Mouse (Mus musculus): ENCODE data around the gene Crip1.

Crip1 gene

GRCm38 (mm10) chr12:113145591-113145990 is 525 bp upstream of the Crip1 start:
- no peak for DNase-seq (ENCODE audit: low read depth, low spot score)

GRCm38 (mm10) chr12:113147481-113147880 is 1.4 kb downstream of the Crip1 start:
- no peak for DNase-seq (ENCODE audit: low read depth, low spot score)

- DNase-seq (ENCODE audit: low read depth, low spot score), result no peak
These were observed 2.4 kb downstream of the Crip1 start for GRCm38 (mm10) chr12:113148381-113149035.

- no peak for DNase-seq (ENCODE audit: low read depth, low spot score)
These were observed 3.2 kb downstream of the Crip1 start for GRCm38 (mm10) chr12:113149341-113149740.

DNA sequence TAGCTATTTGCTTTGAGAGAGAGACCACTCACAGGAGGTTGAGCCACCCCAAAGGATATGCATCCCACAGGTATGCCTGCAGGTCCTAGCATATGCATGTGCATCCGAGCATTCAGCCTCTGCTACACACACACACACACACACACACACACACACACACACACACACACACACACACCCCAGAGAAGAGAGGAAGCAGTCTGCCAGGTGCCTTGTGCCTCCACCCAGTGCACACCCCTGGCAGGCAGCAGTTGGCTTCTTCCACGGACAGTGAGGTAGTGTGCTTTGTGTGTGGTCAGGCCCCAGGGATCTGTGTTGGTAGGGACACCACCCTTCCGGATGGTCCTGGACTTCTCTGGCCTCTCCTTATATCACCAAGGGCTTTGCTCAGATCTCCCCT is 3.8 kb downstream of the Crip1 start:
- no peak for DNase-seq (ENCODE audit: low read depth, low spot score)

DNA sequence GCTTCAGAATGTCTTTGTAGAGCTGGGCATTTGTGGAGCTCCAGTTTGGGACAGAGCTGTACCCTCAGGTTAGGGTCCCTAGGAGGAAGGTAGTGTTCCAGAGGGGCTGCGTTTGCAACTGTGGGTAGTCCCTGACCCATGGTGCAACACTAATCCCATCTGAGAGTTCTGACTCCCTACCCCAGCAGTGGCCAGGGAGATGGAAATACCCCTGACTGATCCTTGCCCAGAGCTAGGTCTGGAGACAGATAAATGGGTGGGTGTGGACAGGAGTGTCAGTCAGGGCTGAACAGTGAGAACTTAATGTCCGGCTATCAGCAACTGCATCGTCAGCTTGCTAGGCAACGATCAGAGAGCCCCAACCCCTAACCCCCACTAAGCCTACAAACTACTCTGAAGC is 4.5 kb downstream of the Crip1 start:
- DNase-seq (ENCODE audit: low read depth, low spot score), result no peak

DNA sequence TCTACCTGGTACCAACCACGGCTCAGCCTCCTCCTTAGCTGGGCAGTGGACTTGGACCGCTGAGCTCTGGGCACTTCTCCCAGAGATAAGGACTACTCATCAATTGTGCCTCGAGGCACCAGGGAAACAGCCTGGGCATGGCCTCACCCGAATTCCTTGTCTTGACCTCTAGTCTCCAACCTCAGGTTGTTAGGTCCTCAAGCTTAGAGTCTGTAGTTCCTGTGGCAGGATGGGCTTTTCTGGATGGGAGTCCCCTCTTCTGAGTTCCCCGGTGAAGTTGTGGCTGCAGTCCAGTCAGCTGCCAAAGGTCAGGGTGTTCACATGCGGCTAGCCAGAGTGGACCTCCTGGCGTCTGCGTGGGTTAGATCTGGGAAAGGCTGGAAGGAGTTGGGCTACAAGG is 4.9 kb downstream of the Crip1 start:
- DNase-seq (ENCODE audit: low read depth, low spot score), result no peak

- no peak for DNase-seq (ENCODE audit: low read depth, low spot score)
These were observed 5.7 kb downstream of the Crip1 start for GRCm38 (mm10) chr12:113151661-113152271.

GRCm38 (mm10) chr12:113152272-113152661 is 6.2 kb downstream of the Crip1 start:
- no peak for DNase-seq (ENCODE audit: low read depth, low spot score)

DNA sequence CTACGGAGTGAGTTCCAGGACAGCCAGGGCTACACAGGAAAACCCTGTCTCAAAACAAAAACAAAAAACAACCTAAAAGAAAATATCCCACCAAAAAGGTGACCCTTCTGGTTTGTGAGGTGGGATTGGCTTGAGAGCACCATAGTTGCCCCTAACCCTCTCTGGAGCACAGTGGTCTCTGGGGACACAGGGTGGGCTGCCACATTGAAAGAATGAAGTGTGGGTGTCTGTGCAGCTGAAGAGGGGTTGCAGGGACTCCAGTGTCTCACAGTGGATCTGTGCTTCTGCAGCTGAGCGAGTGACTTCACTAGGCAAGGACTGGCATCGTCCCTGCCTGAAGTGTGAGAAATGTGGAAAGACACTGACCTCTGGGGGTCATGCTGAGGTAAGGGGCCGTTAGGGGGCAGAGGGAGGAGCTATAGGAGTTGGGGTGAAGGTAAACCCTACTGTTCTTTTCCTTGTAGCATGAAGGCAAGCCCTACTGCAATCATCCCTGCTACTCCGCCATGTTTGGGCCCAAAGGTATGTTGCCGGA is 6.9 kb downstream of the Crip1 start:
- DNase-seq (ENCODE audit: low read depth, low spot score), result no peak

DNA sequence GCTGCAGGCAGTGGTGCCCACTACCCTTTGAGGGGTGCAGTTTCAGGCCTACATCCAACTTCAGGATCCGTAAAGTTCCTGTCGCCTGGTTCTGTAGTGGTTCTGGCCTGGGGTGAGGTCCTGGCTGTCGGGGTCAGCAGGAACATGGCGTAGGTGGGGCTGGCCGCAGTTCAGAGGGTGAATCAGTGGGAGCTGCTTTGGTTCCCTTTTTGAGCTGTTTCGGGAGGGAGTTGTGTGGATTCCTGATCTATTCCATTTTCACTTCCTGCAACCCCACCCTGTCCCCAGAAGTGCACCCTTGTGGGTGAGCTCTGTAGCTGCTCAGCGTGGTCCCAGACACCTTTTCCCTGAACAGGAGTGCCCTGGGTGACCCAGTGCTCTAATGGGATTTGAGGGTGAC is 7.9 kb downstream of the Crip1 start:
- DNase-seq (ENCODE audit: low read depth, low spot score), result no peak

DNA sequence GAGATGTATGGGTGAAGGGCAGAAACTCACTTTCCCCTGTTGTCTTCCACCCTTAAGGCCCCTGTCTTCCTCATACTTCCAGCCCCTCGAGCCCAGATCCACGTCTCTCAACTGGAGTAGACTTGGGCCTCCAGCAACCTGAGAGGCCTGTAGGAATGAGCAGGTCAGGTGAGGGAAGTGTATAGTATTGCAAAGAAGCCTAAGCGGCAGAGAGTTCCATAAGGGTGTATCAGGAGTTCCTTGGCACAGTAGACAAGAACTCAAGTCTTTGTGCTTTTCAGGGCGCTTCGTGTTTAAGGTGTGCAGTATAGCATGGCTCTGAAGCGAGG is 8.6 kb downstream of the Crip1 start:
- no peak for DNase-seq (ENCODE audit: low read depth, low spot score)

DNA sequence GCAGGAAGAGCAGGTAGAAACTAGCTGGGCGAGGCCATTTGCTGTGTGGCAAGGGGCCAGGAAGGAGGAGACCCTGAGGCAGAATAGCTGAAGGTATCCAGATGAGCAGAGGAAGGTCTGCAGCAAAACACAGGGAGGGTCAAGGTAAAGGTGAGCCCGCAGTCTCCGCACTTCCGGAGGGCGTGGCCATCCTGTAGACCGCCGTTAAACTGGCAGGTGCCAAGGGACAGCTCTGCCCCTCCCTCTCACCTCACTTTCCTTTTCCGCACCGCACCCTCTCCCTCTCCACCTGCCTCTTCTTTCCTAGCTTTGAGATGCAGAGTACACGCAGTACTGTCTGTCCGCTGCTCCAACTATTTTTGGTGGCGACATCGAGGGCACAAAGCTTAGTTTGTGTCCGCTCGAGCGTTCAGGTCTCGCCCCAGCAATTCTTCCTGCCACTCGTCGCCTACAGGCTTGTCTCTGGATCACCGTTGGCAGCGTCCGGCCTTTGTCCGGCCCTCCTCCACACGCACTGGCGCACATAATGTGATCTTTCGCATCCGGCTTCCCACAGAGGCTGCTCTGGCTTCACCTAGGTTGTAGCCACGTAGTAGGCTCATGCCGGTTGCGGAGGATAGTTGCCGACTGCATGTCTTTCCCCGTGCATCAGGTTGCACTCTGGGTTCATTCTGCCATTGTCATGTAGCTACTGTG is 9.1 kb downstream of the Crip1 start:
- DNase-seq (ENCODE audit: low read depth, low spot score), result no peak

- DNase-seq (ENCODE audit: low read depth, low spot score), result peak; percentile 98
These were observed 9.9 kb downstream of the Crip1 start, which contains the start of gene Tedc1 for GRCm38 (mm10) chr12:113155887-113156539. TSS of gene Tedc1 (plus strand) at chr12:113156421.

DNA sequence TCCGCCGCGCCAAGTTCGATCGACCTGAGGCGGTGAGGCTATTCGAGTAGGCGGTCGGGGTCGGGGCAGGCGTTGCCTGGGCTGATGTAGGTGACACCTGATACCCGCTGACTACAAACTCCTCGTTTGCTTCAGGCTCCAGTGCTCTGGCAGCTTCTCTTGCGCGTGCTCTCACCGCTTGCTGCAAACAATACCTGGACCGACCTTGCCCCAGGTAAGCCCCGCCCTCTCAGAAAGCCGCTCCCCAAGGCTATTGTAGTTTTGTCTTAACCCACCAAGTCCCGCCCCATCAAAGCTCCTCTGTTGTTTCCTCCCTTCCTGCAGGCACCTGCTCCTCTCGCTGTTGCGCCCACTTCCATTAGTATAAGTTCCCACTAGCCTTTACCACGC is 10.4 kb downstream of the Crip1 start:
- DNase-seq (ENCODE audit: low read depth, low spot score), result no peak

- DNase-seq (ENCODE audit: low read depth, low spot score), result no peak
These were observed 10.9 kb downstream of the Crip1 start for GRCm38 (mm10) chr12:113157002-113157401.

DNA sequence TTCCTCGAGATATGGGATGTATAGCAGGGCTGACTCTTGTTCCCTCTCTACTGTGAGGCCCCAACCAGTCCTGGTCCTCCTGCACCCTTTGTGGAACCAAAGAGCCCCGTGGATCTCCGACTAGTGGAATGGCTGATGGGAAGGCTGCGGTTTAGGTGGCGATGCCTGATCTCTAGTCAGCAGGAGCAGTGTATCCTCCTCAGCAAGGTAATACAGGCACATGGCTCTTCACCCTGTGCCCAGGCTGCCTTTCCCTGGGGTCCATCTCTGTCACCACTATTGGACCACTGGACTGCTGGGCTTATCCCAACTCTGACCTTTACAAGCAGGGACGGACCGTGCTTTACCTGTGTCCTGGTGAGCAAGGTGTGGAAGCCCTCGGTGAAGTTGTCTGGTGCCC is 11.4 kb downstream of the Crip1 start:
- no peak for DNase-seq (ENCODE audit: low read depth, low spot score)

- DNase-seq (ENCODE audit: low read depth, low spot score), result no peak
These were observed 11.9 kb downstream of the Crip1 start for GRCm38 (mm10) chr12:113157971-113158370.

DNA sequence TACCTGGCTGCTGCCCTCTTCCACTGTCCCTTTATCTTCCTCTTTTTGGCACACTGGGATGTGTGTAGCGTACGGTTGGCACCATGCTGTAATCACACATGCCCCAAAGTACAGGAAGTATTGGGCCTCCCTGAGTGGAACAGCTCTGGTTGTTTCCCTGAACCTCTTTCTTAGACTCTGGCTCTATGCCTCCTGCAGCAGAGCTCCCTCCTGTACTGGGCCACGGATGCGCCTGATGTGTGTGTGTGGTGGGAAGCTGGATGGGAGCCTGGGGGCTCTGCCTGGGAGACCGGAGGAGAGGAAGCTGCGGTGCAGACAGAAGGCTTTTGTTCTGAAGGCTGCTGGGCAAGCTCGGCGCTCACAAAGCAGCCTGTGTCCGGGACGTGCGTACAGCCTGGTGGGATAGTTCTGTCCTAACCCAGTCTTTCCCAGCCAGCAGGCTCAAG is 17.5 kb downstream of the Crip1 start:
- DNase-seq (ENCODE audit: low read depth, low spot score), result no peak

- no peak for DNase-seq (ENCODE audit: low read depth, low spot score)
These were observed 22.0 kb downstream of the Crip1 start for GRCm38 (mm10) chr12:113168031-113168536.

GRCm38 (mm10) chr12:113176960-113177725 is 31.0 kb downstream of the Crip1 start:
- DNase-seq (ENCODE audit: low read depth, low spot score), result no peak

Data from retina, postnatal 7 days (tissue).